Mouse (Mus musculus) CD4-positive, CD25-positive, alpha-beta regulatory T cell (primary cell): Measurements from ENCODE around the gene Akap11. TPM values are rescaled to one million over a fixed set of nuclear protein-coding genes. Genes with fewer than 3 reads are reported as not detected.

Source experiments
- polyA plus RNA-seq: library from polyadenylated mRNA; unstranded; fragments of 100-300 nt; shearing (Covaris generic); gene quantifications from one replicate; pipeline ENCODE4 v1.2.1, GENCODE M21; 2017

The Akap11 gene
- 18.4 TPM for polyA plus RNA-seq

DNA sequence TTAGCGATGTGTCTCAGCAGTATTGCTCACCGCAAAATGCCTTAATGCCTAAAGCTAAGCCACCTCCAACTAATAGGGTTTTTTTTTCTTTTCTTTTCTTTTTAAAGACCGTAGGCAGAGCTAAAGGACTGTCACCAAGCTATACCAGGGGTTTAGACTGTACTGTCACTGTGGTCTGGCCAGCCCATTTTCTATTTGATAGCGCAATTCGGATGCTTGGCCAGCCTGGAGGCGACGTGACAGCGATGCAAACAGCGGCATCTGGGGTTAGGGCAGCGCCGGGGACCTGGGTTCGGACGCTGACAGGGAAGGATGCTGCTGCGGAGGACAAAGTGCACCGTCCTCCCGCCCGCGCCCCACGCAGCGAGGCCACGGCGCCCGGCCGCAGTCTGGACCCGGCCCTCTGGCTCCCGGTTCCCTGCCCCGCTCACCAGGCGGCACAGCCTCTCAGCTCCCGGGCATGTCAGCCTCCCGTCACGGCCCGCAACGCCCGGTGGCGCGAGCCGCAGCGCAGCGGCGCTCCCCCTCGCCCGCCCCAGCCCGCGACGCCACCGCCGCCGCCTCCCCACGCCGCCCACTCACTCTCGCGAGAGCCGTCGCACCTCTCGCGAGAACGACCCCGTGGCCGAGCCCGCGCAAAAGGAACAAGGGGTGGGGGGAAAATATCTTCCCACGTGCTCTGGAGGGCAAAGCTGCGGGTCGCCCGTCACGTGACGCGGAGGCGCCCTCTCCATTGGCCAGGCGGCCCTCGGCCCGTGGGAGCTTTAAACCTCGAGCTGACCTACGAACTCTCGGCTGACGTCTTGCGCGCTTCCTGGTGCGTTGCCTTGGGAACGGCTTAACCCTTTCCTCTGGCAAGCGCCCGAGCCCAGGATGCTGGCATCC is at the start of gene Akap11:
Gene Akap11 (minus strand): TSS at position 528 of the 885 bp plus-strand sequence.

Other genes starting within 250 kb of the Akap11 start
- gene Tnfsf11, start 228.8 kb downstream of the Akap11 start, polyA plus RNA-seq, result 49.6 TPM
- gene Dgkh, start 196.0 kb upstream of the Akap11 start, polyA plus RNA-seq, result 16.0 TPM